Mouse (Mus musculus): ENCODE data around the gene Atg4d. TPM values are rescaled to one million over a fixed set of nuclear protein-coding genes. Genes with fewer than 3 reads are reported as not detected.
A peak's percentile ranks its signal among the peaks of the same experiment; 100 is the strongest.
"Not testable (repeated sequence)": the region's sequence is repeated elsewhere in the genome, so short reads cannot be mapped to it uniquely, and the experiment has no call there.

Atg4d gene
- polyA plus RNA-seq, 1 experiment from 2014 or later = 40.5 TPM

DNA sequence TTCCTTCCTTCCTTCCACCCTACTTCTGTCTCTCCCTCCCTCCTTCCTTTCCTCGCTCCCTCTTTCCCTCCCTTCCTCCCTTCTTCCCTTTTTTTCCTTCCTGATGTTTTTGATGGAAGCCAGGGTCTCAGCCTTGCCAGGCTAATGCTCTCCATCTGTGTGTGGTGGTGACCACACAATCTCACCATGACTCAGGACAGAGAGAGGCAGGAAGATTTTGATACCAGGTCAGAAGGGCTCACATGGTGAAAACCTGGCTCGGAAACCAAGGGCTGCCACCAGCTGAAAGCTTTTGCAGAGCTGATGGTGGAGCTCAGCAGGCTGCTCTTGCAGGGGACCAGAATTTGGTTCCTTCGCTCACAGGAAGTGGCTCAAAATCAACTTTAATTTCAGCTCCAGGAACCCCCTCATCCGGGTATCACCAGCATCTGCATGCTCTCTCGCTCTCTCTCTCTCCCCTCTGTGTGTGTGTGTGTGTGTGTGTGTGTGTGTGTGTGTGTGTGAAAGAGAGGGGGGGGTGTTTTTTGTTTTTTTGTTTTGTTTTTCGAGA is 4.5 kb upstream of the Atg4d start:
- no peak for ATAC-seq (ENCODE audit: insufficient number of reproducible peaks, low FRiP score, low TSS enrichment, low read depth)
- WGBS = 61% methylated on average over 6 of the region's 6 CpGs
- H3K9ac ChIP-seq = no peak overlapping the region

DNA sequence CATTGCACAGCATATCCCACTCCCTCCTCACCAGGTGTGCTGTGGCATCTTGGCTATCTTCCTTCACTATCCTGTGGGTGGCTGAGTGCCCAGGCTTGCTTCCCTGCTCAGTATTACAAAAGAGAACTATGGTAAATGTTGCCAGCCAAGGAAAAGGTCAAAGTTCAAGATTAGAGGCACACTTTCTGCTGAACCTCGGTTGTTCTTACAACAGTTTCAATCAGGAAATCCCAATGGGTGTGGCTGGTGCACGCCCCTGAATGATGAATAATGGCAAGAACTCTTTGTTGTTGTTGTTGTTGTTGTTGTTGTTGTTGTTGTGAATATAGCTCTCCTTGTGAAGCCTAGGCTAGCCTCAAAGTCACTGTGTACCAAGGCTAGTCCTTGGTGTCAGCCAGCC is 3.3 kb upstream of the Atg4d start:
- no peak overlapping the region for H3K9ac ChIP-seq
- H3K4me3 ChIP-seq (replicated peaks) = no peak overlapping the region
- H3K36me3 ChIP-seq = no peaks in the 10 kb centered on the region
- no peaks in the 10 kb centered on the region for H3K9me3 ChIP-seq (replicated peaks)
- H3K4me2 ChIP-seq (replicated peaks) = no peak overlapping the region
- no peak overlapping the region for H3K27ac ChIP-seq (replicated peaks)
- no peaks in the 10 kb centered on the region for H3K27me3 ChIP-seq
- WGBS = 44% methylated on average over 2 of the region's 2 CpGs
- ATAC-seq (ENCODE audit: insufficient number of reproducible peaks, low FRiP score, low TSS enrichment, low read depth) = no peak
- peaks cover 21% of the 10 kb centered on the region for H3K4me1 ChIP-seq

More for the DNA sequence above, 4.5 kb upstream of the Atg4d start:
- Histone ChIP-seq H3K36me3 (no peaks in the 10 kb centered on the region), H3K4me3 (replicated peaks) (no peak overlapping the region), H3K27me3 (no peaks in the 10 kb centered on the region), H3K9me3 (replicated peaks) (no peaks in the 10 kb centered on the region), H3K4me1 (peaks cover 9% of the 10 kb centered on the region), H3K27ac (replicated peaks) (no peak overlapping the region), H3K4me2 (replicated peaks) (no peak overlapping the region)

DNA sequence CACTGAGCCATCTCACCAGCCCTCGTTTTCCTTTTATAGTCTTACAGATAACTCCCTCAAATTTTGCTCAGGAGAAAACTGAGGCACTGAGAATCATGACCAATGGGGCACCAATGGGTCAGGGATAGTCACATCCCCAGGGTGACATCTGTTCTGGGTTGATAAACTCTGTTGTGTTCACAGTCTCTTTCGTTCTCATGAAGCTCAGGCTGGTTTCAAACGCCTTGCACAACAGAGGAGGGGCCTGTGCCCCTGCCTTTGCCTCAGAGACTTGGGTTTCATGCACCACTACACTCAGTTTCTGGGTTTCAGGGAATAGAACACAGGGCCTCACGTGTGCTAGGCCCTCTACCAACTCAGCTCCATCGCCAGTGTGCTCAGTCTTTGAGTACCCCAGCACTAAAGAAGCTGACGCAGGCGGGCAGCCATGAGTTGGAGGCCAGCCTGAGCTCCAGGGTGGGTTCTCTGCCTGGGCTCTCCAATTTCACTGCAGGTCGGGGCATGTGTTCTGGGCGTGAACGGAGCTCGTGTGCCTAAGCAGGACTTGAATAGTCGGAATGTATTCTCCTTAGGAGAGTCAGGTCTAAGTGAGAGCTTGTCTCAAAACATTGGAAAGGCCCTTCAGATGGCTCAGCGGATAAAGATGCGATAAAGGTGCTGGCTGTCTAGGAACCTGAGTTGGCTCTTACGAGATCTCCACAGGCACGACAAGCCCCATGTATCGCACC is 657 bp upstream of the Atg4d start:
- Histone ChIP-seq H3K4me3 (replicated peaks) (peak overlapping the region; percentile 87), H3K9ac (peak overlapping the region; percentile 88; the same call in 1 of the 2 replicates), H3K36me3 (peaks cover 15% of the 10 kb centered on the region), H3K27ac (replicated peaks) (peak overlapping the region; percentile 89), H3K4me1 (peaks cover 24% of the 10 kb centered on the region), H3K9me3 (replicated peaks) (no peaks in the 10 kb centered on the region), H3K27me3 (no peaks in the 10 kb centered on the region), H3K4me2 (replicated peaks) (peak overlapping the region; percentile 76)
- WGBS = 13% methylated on average over 17 of the region's 17 CpGs
- ATAC-seq (ENCODE audit: insufficient number of reproducible peaks, low FRiP score, low TSS enrichment, low read depth) = peak; percentile 53

DNA sequence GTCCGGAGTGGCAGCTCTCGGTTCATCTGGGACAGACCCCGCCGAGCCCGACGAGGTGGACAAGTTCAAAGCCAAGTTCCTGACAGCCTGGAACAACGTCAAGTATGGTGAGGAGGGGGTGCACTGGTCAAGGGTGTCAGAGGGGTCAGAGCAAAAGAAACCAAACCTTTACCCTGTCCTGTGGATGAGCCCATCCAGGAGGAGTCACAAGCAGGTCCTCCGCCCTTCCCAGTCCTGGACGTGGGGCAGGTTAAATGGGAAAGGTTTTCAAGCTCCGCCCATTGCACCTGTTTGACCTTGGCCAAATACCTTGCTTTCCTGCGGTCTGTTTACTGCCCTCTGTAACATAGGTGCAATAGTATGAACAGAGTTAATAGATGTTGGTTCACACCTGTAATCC is 518 bp downstream of the Atg4d start:
- Histone ChIP-seq H3K27ac (replicated peaks) (peak overlapping the region; percentile 89), H3K4me1 (peaks cover 24% of the 10 kb centered on the region), H3K27me3 (no peaks in the 10 kb centered on the region), H3K4me3 (replicated peaks) (peak overlapping the region; percentile 87), H3K9ac (peak overlapping the region; percentile 88), H3K36me3 (peaks cover 25% of the 10 kb centered on the region), H3K9me3 (replicated peaks) (no peaks in the 10 kb centered on the region), H3K4me2 (replicated peaks) (peak overlapping the region; percentile 76)
- ATAC-seq (ENCODE audit: insufficient number of reproducible peaks, low FRiP score, low TSS enrichment, low read depth) = 0 out of 2 replicates have a peak, but pooled peaks have one; percentile 9
- 4% methylated on average over 11 of the region's 11 CpGs for WGBS

DNA sequence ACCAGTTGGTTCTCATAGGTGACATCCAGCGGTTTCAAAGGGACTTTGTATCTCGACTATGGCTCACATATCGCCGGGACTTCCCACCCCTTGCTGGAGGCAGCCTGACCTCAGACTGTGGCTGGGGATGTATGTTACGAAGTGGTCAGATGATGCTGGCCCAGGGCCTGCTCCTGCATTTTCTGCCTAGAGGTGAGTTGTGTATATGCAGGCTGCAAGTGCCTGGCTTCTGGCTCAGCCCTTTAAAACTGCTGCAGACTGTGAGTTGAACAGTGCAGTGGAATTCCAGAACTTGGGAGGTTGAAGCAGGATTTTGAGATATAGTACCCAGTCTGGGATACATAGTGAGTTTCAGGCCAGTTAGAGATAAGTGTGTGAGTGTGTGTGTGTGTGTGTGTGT is 1.8 kb downstream of the Atg4d start:
- H3K9ac ChIP-seq = no peak overlapping the region
- peaks cover 38% of the 10 kb centered on the region for H3K36me3 ChIP-seq
- H3K27ac ChIP-seq (replicated peaks) = no peak overlapping the region
- no peaks in the 10 kb centered on the region for H3K27me3 ChIP-seq
- no peaks in the 10 kb centered on the region for H3K9me3 ChIP-seq (replicated peaks)
- H3K4me1 ChIP-seq = peaks cover 24% of the 10 kb centered on the region
- WGBS = 90% methylated on average over 5 of the region's 5 CpGs
- H3K4me2 ChIP-seq (replicated peaks) = 0 out of 2 replicates have a peak overlapping the region, but pooled peaks have one; percentile 76
- peak overlapping the region; percentile 87; the same call in 1 of the 2 replicates for H3K4me3 ChIP-seq (replicated peaks)
- no peak for ATAC-seq (ENCODE audit: insufficient number of reproducible peaks, low FRiP score, low TSS enrichment, low read depth)

DNA sequence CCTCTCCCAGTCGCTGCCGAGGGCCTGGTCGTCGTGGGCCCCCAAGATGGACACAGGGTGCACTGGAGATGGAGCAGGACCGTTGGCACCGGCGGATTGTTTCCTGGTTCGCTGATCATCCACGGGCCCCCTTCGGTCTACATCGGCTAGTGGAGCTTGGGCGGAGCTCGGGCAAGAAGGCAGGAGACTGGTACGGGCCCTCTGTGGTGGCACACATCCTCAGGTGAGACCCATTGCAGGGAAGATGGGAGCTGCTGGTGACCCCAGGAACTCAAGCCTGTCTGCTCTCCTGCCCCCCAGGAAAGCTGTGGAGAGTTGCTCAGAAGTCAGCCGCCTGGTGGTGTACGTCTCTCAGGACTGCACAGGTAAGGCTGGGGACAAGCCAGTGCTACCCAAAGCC is 3.2 kb downstream of the Atg4d start:
- no peaks in the 10 kb centered on the region for H3K9me3 ChIP-seq (replicated peaks)
- H3K36me3 ChIP-seq = peaks cover 52% of the 10 kb centered on the region
- no peak overlapping the region for H3K4me2 ChIP-seq (replicated peaks)
- H3K4me3 ChIP-seq (replicated peaks) = no peak overlapping the region
- H3K27ac ChIP-seq (replicated peaks) = no peak overlapping the region
- no peak for ATAC-seq (ENCODE audit: insufficient number of reproducible peaks, low FRiP score, low TSS enrichment, low read depth)
- H3K27me3 ChIP-seq = no peaks in the 10 kb centered on the region
- peaks cover 24% of the 10 kb centered on the region for H3K4me1 ChIP-seq
- H3K9ac ChIP-seq = no peak overlapping the region
- 94% methylated on average over 16 of the region's 16 CpGs for WGBS

DNA sequence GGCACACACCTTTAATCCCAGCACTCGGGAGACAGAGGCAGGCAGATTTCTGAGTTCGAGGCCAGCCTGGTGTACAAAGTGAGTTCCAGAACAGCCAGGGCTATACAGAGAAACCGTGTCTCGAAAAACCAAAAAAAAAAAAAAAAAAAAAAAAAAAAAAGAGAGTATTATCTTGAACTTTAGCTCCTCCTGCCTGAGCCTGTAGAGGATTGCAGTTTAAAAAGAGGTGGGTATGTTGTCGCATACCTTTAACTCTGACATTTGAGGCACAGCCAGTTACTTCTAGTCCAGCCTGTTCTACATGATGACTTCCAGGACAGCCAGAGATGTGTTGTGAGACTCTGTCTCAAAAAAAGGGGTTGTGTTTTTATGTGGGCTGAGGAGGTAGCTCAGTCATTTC is 4.5 kb downstream of the Atg4d start:
- H3K4me2 ChIP-seq (replicated peaks); H3K9ac ChIP-seq; H3K27me3 ChIP-seq; ATAC-seq (ENCODE audit: insufficient number of reproducible peaks, low FRiP score, low TSS enrichment, low read depth); H3K4me3 ChIP-seq (replicated peaks); H3K27ac ChIP-seq (replicated peaks); H3K9me3 ChIP-seq (replicated peaks): not testable (repeated sequence)
- peaks cover 19% of the 10 kb centered on the region for H3K4me1 ChIP-seq
- 60% methylated on average over 5 of the region's 5 CpGs for WGBS
- H3K36me3 ChIP-seq = peaks cover 64% of the 10 kb centered on the region

DNA sequence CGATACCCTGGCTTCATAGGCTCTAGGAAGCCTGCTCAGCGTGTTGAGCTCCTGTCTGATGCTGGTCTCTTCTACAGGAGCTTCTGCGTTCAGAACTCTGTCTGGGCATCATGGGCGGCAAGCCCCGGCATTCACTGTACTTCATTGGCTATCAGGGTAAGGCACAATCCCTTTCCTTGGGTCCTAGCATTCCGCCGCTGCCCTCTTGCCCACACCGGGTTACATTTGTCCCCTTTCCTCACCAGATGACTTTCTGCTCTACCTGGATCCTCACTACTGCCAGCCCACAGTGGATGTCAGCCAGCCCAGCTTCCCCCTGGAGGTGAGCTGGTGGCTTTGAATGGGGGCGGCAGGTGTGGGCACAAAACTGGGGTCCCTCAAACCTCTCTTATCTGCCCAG is 7.3 kb downstream of the Atg4d start:
- H3K4me3 ChIP-seq (replicated peaks) = no peak overlapping the region
- no peak for ATAC-seq (ENCODE audit: insufficient number of reproducible peaks, low FRiP score, low TSS enrichment, low read depth)
- 89% methylated on average over 9 of the region's 9 CpGs for WGBS
- no peaks in the 10 kb centered on the region for H3K9me3 ChIP-seq (replicated peaks)
- H3K27me3 ChIP-seq = no peaks in the 10 kb centered on the region
- H3K36me3 ChIP-seq = peaks cover 92% of the 10 kb centered on the region
- no peaks in the 10 kb centered on the region for H3K4me1 ChIP-seq
- no peak overlapping the region for H3K4me2 ChIP-seq (replicated peaks)
- H3K9ac ChIP-seq = no peak overlapping the region
- H3K27ac ChIP-seq (replicated peaks) = no peak overlapping the region

DNA sequence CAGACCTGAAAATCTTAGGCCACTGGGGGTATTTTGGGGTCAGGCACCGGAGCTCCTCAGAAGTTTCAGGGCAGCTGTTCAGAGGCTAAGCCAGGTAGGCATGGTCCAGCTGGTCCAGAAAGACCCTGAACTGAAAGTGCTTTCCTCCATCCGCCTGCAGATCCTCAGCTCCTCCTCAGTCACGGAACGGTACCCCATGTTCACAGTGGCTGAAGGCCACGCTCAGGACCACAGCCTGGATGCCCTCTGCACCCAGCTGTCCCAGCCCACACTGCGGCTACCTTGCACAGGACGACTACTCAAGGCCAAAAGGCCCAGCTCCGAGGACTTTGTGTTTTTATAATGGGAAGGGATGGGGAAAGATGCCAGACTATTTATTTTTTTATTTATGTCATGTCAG is 8.0 kb downstream of the Atg4d start:
- H3K27me3 ChIP-seq = no peaks in the 10 kb centered on the region
- H3K9me3 ChIP-seq (replicated peaks) = no peaks in the 10 kb centered on the region
- WGBS = 83% methylated on average over 8 of the region's 8 CpGs
- no peaks in the 10 kb centered on the region for H3K4me1 ChIP-seq
- H3K4me2 ChIP-seq (replicated peaks) = no peak overlapping the region
- H3K36me3 ChIP-seq = peaks cover 97% of the 10 kb centered on the region
- no peak overlapping the region for H3K9ac ChIP-seq
- ATAC-seq (ENCODE audit: insufficient number of reproducible peaks, low FRiP score, low TSS enrichment, low read depth) = no peak
- H3K27ac ChIP-seq (replicated peaks) = no peak overlapping the region
- no peak overlapping the region for H3K4me3 ChIP-seq (replicated peaks)

DNA sequence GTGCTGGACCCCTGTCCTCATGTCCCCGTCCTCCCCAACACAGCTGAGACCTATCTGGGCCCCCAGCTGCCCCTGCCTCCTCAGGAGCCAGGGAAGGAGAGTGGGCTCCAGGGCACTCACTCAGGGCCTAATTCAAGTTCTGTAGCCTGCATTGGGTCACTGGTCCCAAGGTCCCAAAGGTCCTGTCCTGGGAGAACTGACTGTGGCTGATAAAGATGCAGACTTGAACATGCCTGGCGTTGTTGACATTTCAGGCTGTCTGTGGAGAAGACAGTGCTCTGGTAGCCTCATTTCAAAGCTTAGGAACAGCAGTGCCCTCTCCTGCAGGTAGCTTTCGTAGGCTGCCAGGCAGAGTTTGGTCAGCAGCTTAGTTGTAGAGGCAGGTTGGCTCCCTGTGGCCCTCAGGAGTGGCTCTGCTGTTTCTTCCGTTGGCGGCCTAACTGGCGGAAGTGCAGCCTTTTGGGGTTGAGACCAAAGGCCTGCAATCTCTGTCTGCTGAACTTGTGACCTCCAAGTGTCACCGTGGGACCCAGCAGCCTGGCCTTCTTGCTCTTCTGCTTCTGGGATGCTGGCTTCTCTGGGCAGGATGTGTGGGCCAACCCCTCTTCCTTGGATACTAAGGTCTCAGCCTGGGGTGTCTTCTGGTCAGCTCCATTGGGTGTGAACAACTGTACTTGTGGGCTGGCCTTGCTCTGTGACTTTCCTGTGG is 8.6 kb downstream of the Atg4d start:
- no peak overlapping the region for H3K27ac ChIP-seq (replicated peaks)
- no peak overlapping the region for H3K4me2 ChIP-seq (replicated peaks)
- no peak overlapping the region for H3K4me3 ChIP-seq (replicated peaks)
- H3K27me3 ChIP-seq = no peaks in the 10 kb centered on the region
- no peaks in the 10 kb centered on the region for H3K9me3 ChIP-seq (replicated peaks)
- no peaks in the 10 kb centered on the region for H3K4me1 ChIP-seq
- 81% methylated on average over 7 of the region's 7 CpGs for WGBS
- no peak for ATAC-seq (ENCODE audit: insufficient number of reproducible peaks, low FRiP score, low TSS enrichment, low read depth)
- H3K36me3 ChIP-seq = peaks cover 97% of the 10 kb centered on the region
- no peak overlapping the region for H3K9ac ChIP-seq

DNA sequence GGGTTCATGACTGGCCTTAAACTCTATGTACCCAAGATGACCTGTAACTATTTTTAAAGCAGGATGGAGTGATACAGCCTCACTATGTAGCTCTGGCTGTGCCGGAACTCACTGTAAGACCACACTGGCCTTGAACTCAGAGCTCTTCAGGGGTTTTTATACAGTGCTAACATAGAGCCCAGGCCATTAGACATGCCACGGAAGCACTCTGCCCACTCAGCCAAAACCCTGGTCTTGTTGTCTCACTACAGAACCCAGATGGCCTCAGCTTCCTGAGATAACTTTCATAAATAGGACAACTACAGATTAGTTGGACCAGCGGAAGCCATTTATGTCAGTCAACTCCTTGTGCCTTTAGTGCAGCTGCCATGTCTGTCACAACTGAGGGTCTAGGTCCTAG is 9.2 kb downstream of the Atg4d start:
- Histone ChIP-seq H3K27me3 (no peaks in the 10 kb centered on the region), H3K4me1 (no peaks in the 10 kb centered on the region), H3K4me2 (replicated peaks) (no peak overlapping the region), H3K9me3 (replicated peaks) (no peaks in the 10 kb centered on the region), H3K27ac (replicated peaks) (no peak overlapping the region), H3K36me3 (peaks cover 96% of the 10 kb centered on the region), H3K4me3 (replicated peaks) (no peak overlapping the region), H3K9ac (no peak overlapping the region)
- ATAC-seq (ENCODE audit: insufficient number of reproducible peaks, low FRiP score, low TSS enrichment, low read depth) = no peak
- WGBS = 83% methylated on average over 3 of the region's 3 CpGs
